Mouse (Mus musculus): ENCODE results near the gene Epo.

DNA sequence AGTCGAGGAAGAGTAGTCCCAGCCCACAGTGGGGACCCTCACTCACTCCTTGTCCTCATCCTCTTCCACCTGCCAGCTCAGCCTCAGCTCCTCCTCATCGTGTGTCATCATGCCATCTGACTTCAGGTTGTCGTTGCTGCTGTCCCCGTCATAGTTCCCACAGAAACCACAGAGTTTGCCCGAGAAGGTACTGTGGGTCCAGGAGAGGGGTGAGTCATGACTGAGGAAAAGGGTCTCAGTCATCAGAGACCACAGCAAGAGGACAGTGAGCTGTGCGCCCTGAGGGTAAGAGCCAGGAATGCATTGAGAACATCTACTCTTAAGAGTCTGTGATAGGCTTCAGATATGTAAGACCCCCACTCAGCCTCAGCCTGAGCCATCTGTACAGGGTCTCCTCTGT lies 77.8 kb downstream of the Epo start:
- TF ChIP-seq CTCF (IDR thresholded peaks at IDR 0.05; ENCODE audit: extremely low read depth, insufficient read depth, insufficient read length, insufficient replicate concordance), result no peak
- TF ChIP-seq POLR2A (IDR thresholded peaks at IDR 0.05; ENCODE audit: low read depth, low read length), result no peak

All from spleen, adult 2 months (tissue).